Mouse (Mus musculus) C2C12 (cell line): ENCODE data around the gene Sema3e. TPM values are rescaled to one million over a fixed set of nuclear protein-coding genes. Genes with fewer than 3 reads are reported as not detected.

Experiments
- H3K27me3 ChIP-seq: one replicate; pipeline ENCODE4 v1.6.1; 2011; ENCODE audit not compliant: control insufficient read depth, insufficient read depth, insufficient read length
- H3K36me3 ChIP-seq: one replicate; pipeline ENCODE4 v1.6.1; 2011; ENCODE audit not compliant: control insufficient read depth, insufficient read depth
- H3K4me3 ChIP-seq: one replicate; pipeline ENCODE4 v1.5.1; 2011; ENCODE audit warnings: mild to moderate bottlenecking, control low read depth; ENCODE audit not compliant: poor library complexity, insufficient read depth, severe bottlenecking
- H3K79me2 ChIP-seq: one replicate; pipeline ENCODE4 v1.6.1; 2011; ENCODE audit not compliant: control insufficient read depth, insufficient read depth
- H3K79me3 ChIP-seq: one replicate; pipeline ENCODE4 v1.6.1; 2011; ENCODE audit warnings: low read depth, control low read depth
- H3ac ChIP-seq: one replicate; pipeline ENCODE3; 2011; ENCODE audit warnings: low read depth; ENCODE audit not compliant: control insufficient read depth, insufficient read length
- CEBPB ChIP-seq: IDR thresholded peaks from one replicate; pipeline ENCODE4 v1.6.1; 2011; ENCODE audit warnings: low read depth, mild to moderate bottlenecking, control low read depth, moderate library complexity
- CTCF ChIP-seq: IDR thresholded peaks from one replicate; pipeline ENCODE4 v1.5.1; 2011; ENCODE audit not compliant: control insufficient read depth, insufficient read depth, insufficient read length
- FOSL1 ChIP-seq: IDR thresholded peaks from one replicate; pipeline ENCODE4 v1.8.0; 2011; ENCODE audit warnings: mild to moderate bottlenecking, low read length; ENCODE audit not compliant: poor library complexity, insufficient read depth, severe bottlenecking
- MAX ChIP-seq: IDR thresholded peaks from one replicate; pipeline ENCODE4 v1.6.1; 2011; ENCODE audit warnings: mild to moderate bottlenecking, control low read depth
- MYOD1 ChIP-seq: IDR thresholded peaks from one replicate; pipeline ENCODE4 v1.6.1; 2011; ENCODE audit warnings: low read depth; ENCODE audit not compliant: control insufficient read depth, insufficient read length
- MYOG ChIP-seq: IDR thresholded peaks from one replicate; pipeline ENCODE4 v1.6.1; 2011; ENCODE audit not compliant: control insufficient read depth, insufficient read length; ENCODE audit errors: extremely low read depth
- USF1 ChIP-seq: IDR thresholded peaks from one replicate; pipeline ENCODE4 v1.6.1; 2011; ENCODE audit warnings: low read depth, mild to moderate bottlenecking, control low read depth, moderate library complexity
- polyA plus RNA-seq: library from polyadenylated mRNA; unstranded; fragments of >200 nt; fragmentation: generic; extraction: Trizol; gene quantifications from one replicate; pipeline ENCODE4 v1.2.1, GENCODE M21; 2012; ENCODE audit warnings: missing spikeins

Sema3e gene
- polyA plus RNA-seq, 1 experiment = 10.6 TPM

- Histone ChIP-seq H3K4me3 (no peak overlapping the region), H3K27me3 (no peaks in the 10 kb centered on the region), H3ac (no peak overlapping the region), H3K79me3 (no peaks in the 10 kb centered on the region), H3K79me2 (no peaks in the 10 kb centered on the region), H3K36me3 (peaks cover 10% of the 10 kb centered on the region)
- TF ChIP-seq MYOD1 = no peak
- no peak for TF ChIP-seq FOSL1
These were observed 138.2 kb downstream of the Sema3e start for GRCm38 (mm10) chr5:14163280-14163679.

GRCm38 (mm10) chr5:14167776-14168175, 142.7 kb downstream of the Sema3e start:
- no peak overlapping the region for H3ac ChIP-seq
- H3K79me2 ChIP-seq = no peaks in the 10 kb centered on the region
- no peak overlapping the region for H3K4me3 ChIP-seq
- peaks cover 10% of the 10 kb centered on the region for H3K36me3 ChIP-seq
- no peaks in the 10 kb centered on the region for H3K27me3 ChIP-seq
- no peak for TF ChIP-seq USF1
- no peak for TF ChIP-seq MYOG
- no peak for TF ChIP-seq CEBPB
- TF ChIP-seq FOSL1 = no peak
- TF ChIP-seq MAX = no peak
- TF ChIP-seq MYOD1 = no peak
- no peak for TF ChIP-seq CTCF
- H3K79me3 ChIP-seq = no peaks in the 10 kb centered on the region

DNA sequence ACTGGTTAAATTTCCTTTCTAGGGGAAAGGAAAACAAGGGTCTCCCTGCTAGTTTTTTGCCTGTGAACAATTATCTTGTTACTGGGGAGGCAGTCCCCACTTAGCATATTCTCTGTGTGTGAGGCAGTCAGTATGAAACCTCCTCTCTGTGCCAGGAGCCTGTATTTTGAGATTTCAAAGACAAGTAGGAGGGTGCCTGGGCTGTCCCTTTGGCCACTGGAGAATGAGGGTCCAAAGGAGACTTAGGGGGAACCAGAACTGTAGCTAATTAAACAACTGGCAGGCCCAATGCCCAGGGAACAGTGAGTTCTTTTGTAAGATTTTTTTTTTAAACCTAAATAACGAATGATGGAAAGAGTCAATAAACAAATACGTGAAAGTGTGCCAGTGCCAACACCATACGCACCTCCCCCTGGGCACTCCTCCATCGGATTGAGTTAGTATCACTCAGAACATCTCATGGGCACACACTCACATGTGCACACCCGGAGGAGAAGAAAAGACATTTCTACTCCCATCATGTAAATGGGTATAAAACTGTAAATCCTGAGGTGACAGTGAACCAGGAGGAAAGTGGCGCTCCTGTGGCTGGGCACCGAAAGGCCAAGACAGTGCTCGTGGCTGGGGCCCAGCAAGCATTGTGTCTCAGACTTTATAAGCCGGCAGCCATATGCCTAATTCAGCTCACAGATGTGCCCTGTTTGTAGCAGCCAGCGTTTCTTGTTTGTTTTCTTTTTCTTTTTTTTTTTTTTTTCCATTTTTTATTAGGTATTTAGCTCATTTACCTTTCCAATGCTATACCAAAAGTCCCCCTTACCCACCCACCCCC, 148.5 kb downstream of the Sema3e start:
- Histone ChIP-seq H3K79me2 (no peaks in the 10 kb centered on the region), H3K4me3 (no peak overlapping the region), H3K36me3 (no peaks in the 10 kb centered on the region), H3ac (no peak overlapping the region), H3K27me3 (no peaks in the 10 kb centered on the region), H3K79me3 (no peaks in the 10 kb centered on the region)
- TF ChIP-seq MAX (no peak), MYOD1 (no peak), CEBPB (no peak), FOSL1 (no peak), MYOG (no peak), CTCF (no peak)

DNA sequence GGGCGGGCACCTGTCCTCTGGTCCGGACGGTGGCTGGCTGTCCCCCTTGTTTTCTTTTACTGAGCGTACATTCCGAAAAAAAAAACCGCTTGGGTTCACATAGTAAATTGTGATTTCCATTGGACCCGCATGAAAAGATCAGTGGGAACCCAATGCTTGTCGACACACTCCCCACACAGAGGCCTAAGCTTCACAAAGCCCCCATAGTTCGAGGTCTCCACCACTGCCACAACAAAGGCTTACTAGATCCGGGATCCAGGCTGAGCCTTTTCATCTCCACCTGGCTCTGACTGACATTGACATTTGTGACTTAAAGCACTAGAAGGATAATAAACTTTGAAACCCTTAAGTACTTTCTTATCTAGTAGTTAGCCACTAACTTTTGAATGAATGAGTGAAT, 155.5 kb downstream of the Sema3e start:
- H3K27me3 ChIP-seq = no peaks in the 10 kb centered on the region
- H3K4me3 ChIP-seq = no peak overlapping the region

GRCm38 (mm10) chr5:14182156-14182555, 157.1 kb downstream of the Sema3e start:
- TF ChIP-seq USF1 = no peak
- TF ChIP-seq CTCF = no peak
- TF ChIP-seq CEBPB = no peak
- no peak for TF ChIP-seq MYOD1
- no peak for TF ChIP-seq FOSL1
- TF ChIP-seq MAX = no peak
- TF ChIP-seq MYOG = no peak
- Histone ChIP-seq H3K36me3 (no peaks in the 10 kb centered on the region), H3ac (no peak overlapping the region), H3K79me3 (no peaks in the 10 kb centered on the region), H3K27me3 (no peaks in the 10 kb centered on the region), H3K79me2 (no peaks in the 10 kb centered on the region), H3K4me3 (no peak overlapping the region)

More for the DNA sequence above, 155.5 kb downstream of the Sema3e start:
- Histone ChIP-seq H3K79me3 (no peaks in the 10 kb centered on the region), H3K36me3 (no peaks in the 10 kb centered on the region), H3ac (no peak overlapping the region), H3K79me2 (no peaks in the 10 kb centered on the region)
- TF ChIP-seq MAX (no peak), FOSL1 (no peak), CEBPB (no peak), MYOG (no peak), USF1 (no peak), CTCF (no peak), MYOD1 (no peak)

DNA sequence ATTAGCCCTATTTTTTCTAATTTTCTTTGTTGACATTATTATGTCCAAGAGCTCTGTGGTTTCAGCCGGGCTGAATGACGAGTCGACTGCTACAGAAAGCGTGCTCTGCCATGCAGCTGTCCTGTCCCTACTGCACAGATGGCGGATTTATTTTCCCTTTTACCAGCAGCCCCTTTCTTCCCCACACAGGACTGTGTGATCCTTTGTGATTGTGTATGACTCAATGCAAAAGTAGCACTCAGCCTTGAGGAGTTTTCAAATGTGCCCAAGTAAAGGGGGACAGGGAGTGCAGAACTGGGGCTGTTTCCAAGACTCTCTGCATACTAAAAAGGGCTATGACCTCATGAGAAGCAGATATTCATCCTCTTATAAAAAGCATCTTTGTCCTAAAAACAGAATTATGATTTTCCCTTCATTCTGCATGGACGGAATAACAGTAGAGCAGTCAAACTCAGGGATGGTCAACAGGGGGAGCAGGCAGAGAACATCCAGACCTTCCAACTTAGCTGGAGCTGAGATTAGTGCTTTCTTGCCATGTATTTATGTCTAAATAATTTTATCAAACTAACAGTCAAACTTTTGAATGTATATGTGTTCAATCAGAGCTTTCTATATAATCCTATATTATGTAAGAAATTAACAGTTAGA, 170.2 kb downstream of the Sema3e start:
- TF ChIP-seq MYOD1 = peak; percentile 61
- TF ChIP-seq MYOG = no peak
- TF ChIP-seq CTCF = no peak

More for the DNA sequence above, 170.2 kb downstream of the Sema3e start:
- no peaks in the 10 kb centered on the region for H3K79me2 ChIP-seq
- H3K27me3 ChIP-seq = no peaks in the 10 kb centered on the region
- H3K4me3 ChIP-seq = no peak overlapping the region
- no peaks in the 10 kb centered on the region for H3K79me3 ChIP-seq
- H3ac ChIP-seq = no peak overlapping the region
- peaks cover 5% of the 10 kb centered on the region for H3K36me3 ChIP-seq
